Mouse (Mus musculus) spleen, adult 2 months (tissue): ENCODE data around the gene Polr3c.
"Not testable (repeated sequence)": the region's sequence is repeated elsewhere in the genome, so short reads cannot be mapped to it uniquely, and the experiment has no call there.

ENCODE experiments used
- CTCF ChIP-seq: fragments of 200-500 bp; IDR thresholded peaks from 2 replicates; pipeline ENCODE4 v1.5.1; 2011; ENCODE audit warnings: mild to moderate bottlenecking, inconsistent platforms; ENCODE audit not compliant: insufficient read depth, insufficient read length, insufficient replicate concordance; ENCODE audit errors: extremely low read depth
- POLR2A ChIP-seq: fragments of 200-500 bp; IDR thresholded peaks from 2 replicates; pipeline ENCODE4 v1.6.1; 2011; ENCODE audit warnings: low read depth, low read length, inconsistent platforms

- not testable (repeated sequence) for TF ChIP-seq CTCF, POLR2A
Observed at GRCm38 (mm10) chr3:96665732-96666363, 61.6 kb downstream of the Polr3c start.
